ENCODE assay signal across 11 mouse cellular contexts in genomic region chr19:43613293-43614130, GRCm38 (mm10). TPM values are rescaled to one million over a fixed set of nuclear protein-coding genes. Genes with fewer than 3 reads are reported as not detected.
DNase-seq lines count a peak whose midpoint lies in the region; ATAC-seq lines count a peak whose summit lies in the region.
"Had no signal": no experiment of that assay in that cellular context is flagged by ENCODE, and none has a peak within 500 bp of the region (broad histone marks: within the 10 kb centered on the region; RNA-seq: fewer than 3 reads in every experiment).

No protein-coding gene starts in this region.

- peaks cover 15% of the 10 kb centered on the region; the same call in 1 of the 2 replicates for H3K4me1 ChIP-seq in kidney, embryonic 14.5 days (ENCODE audit: control insufficient read depth, insufficient read depth, low read length)
- H3K4me1 ChIP-seq in embryonic facial prominence, embryonic 13.5 days: peaks cover 39% of the 10 kb centered on the region
- H3K4me1 ChIP-seq in hindbrain, embryonic 14.5 days (replicated peaks; ENCODE audit: control insufficient read depth, insufficient read depth, low read length): peaks cover 7% of the 10 kb centered on the region; the same call in 1 of the 2 replicates
- peaks cover 7% of the 10 kb centered on the region; the same call in 1 of the 2 replicates for H3K4me1 ChIP-seq in midbrain, embryonic 16.5 days (ENCODE audit: control insufficient read depth, insufficient read depth, low read length)

- H3K4me3 ChIP-seq in kidney, embryonic 14.5 days (ENCODE audit: low read length): peak overlapping the region; percentile 31; the same call in 1 of the 2 replicates
- peak overlapping the region; percentile 39; the same call in 1 of the 2 replicates for H3K4me3 ChIP-seq in embryonic facial prominence, embryonic 13.5 days
- H3K4me3 ChIP-seq in hindbrain, embryonic 14.5 days (replicated peaks; ENCODE audit: low read length): no peak overlapping the region
- H3K4me3 ChIP-seq in midbrain, embryonic 16.5 days (ENCODE audit: low read depth, low read length): no peak overlapping the region

- 1% methylated on average over 26 of the region's 26 CpGs for WGBS in kidney, embryonic 14.5 days
- WGBS in embryonic facial prominence, embryonic 13.5 days: 3% methylated on average over 26 of the region's 26 CpGs
- 2% methylated on average over 26 of the region's 26 CpGs for WGBS in hindbrain, embryonic 14.5 days
- 3% methylated on average over 26 of the region's 26 CpGs for WGBS in midbrain, embryonic 16.5 days

- H3K27me3 ChIP-seq in kidney, embryonic 14.5 days (ENCODE audit: control insufficient read depth, insufficient read depth, low read length): peaks cover 92% of the 10 kb centered on the region
- peaks cover 98% of the 10 kb centered on the region for H3K27me3 ChIP-seq in embryonic facial prominence, embryonic 13.5 days
- H3K27me3 ChIP-seq in hindbrain, embryonic 14.5 days (ENCODE audit: control insufficient read depth, insufficient read depth, low read length): peaks cover 89% of the 10 kb centered on the region
- H3K27me3 ChIP-seq in midbrain, embryonic 16.5 days (ENCODE audit: control insufficient read depth, insufficient read depth, low read depth, low read length): peaks cover 43% of the 10 kb centered on the region

- no peak overlapping the region for H3K4me2 ChIP-seq in kidney, embryonic 14.5 days (replicated peaks; ENCODE audit: low read depth, low read length)
- H3K4me2 ChIP-seq in embryonic facial prominence, embryonic 13.5 days: no peak overlapping the region
- no peak overlapping the region for H3K4me2 ChIP-seq in hindbrain, embryonic 14.5 days (replicated peaks)
- H3K4me2 ChIP-seq in midbrain, embryonic 16.5 days (ENCODE audit: low read length): peak overlapping the region; percentile 49

- ATAC-seq in kidney, embryonic 14.5 days (ENCODE audit: low FRiP score, low TSS enrichment): no peak
- no peak for ATAC-seq in embryonic facial prominence, embryonic 13.5 days (ENCODE audit: insufficient number of reproducible peaks, insufficient read depth, low FRiP score, low TSS enrichment, low read depth)
- ATAC-seq in hindbrain, embryonic 14.5 days (ENCODE audit: low FRiP score): no peak
- no peak for ATAC-seq in midbrain, embryonic 16.5 days

- no peak for DNase-seq in kidney, postnatal 36 days
- peak; percentile 29 for DNase-seq in hindbrain, embryonic 14.5 days (ENCODE audit: low spot score)
- DNase-seq in thymus, postnatal 36 days: no peak
- DNase-seq in adrenal gland, postnatal 25 days: no peak
- no peak for DNase-seq in adrenal gland, adult 18-20 months (ENCODE audit: low spot score in 2 of 2)
- DNase-seq: kidney, adult 11 months had no signal

- no peaks in the 10 kb centered on the region for H3K36me3 ChIP-seq in kidney, embryonic 14.5 days (ENCODE audit: control insufficient read depth, insufficient read depth, low read length)
- no peaks in the 10 kb centered on the region for H3K36me3 ChIP-seq in embryonic facial prominence, embryonic 13.5 days
- no peaks in the 10 kb centered on the region for H3K36me3 ChIP-seq in hindbrain, embryonic 14.5 days (replicated peaks; ENCODE audit: control insufficient read depth, insufficient read depth)
- H3K36me3 ChIP-seq in midbrain, embryonic 16.5 days (ENCODE audit: control insufficient read depth, insufficient read depth, low read length): no peaks in the 10 kb centered on the region

- H3K9me3 ChIP-seq in kidney, embryonic 14.5 days (ENCODE audit: control insufficient read depth, low read length): no peaks in the 10 kb centered on the region
- H3K9me3 ChIP-seq in embryonic facial prominence, embryonic 13.5 days: no peaks in the 10 kb centered on the region; the same call in 1 of the 2 replicates
- H3K9me3 ChIP-seq in hindbrain, embryonic 14.5 days (ENCODE audit: control insufficient read depth, low read length): no peaks in the 10 kb centered on the region
- no peaks in the 10 kb centered on the region for H3K9me3 ChIP-seq in midbrain, embryonic 16.5 days (replicated peaks; ENCODE audit: control insufficient read depth, low read length, poor library complexity, severe bottlenecking)

- H3K9ac ChIP-seq in kidney, embryonic 14.5 days (ENCODE audit: low read depth, low read length): no peak overlapping the region
- no peak overlapping the region for H3K9ac ChIP-seq in embryonic facial prominence, embryonic 13.5 days
- no peak overlapping the region for H3K9ac ChIP-seq in hindbrain, embryonic 14.5 days
- H3K9ac ChIP-seq in midbrain, embryonic 16.5 days (ENCODE audit: low read depth, low read length): no peak overlapping the region
- H3K9ac ChIP-seq: liver, embryonic 14.5 days had no signal

- no peak overlapping the region for H3K27ac ChIP-seq in kidney, embryonic 14.5 days (ENCODE audit: low read depth, low read length)
- H3K27ac ChIP-seq in embryonic facial prominence, embryonic 13.5 days: no peak overlapping the region
- no peak overlapping the region for H3K27ac ChIP-seq in hindbrain, embryonic 14.5 days
- no peak overlapping the region for H3K27ac ChIP-seq in midbrain, embryonic 16.5 days (ENCODE audit: low read length)
- H3K27ac ChIP-seq: liver, embryonic 14.5 days had no signal

RNA-seq across cellular contexts. Expression of gene Nkx2-3, which starts 1.4 kb away (rescaled TPM):
- 0.14 TPM in 1 of 2 replicates, not detected in the other for polyA plus RNA-seq in kidney, embryonic 14.5 days (2014; fragmentation: Nextera tagmentation; extraction: Ambion mirVana)
- polyA plus RNA-seq in embryonic facial prominence, embryonic 13.5 days (2015; fragmentation: Nextera tagmentation; extraction: Ambion mirVana): 1.4 and 4.2 TPM in 2 replicates
- polyA plus RNA-seq in hindbrain, embryonic 14.5 days (2014; fragmentation: Nextera tagmentation; extraction: Ambion mirVana): not detected in 2 replicates
- 0.51 and 0.55 TPM in 2 replicates for polyA plus RNA-seq in midbrain, embryonic 16.5 days (2015; fragmentation: Nextera tagmentation; extraction: Ambion mirVana)
- not detected in 2 replicates for total RNA-seq in adrenal gland, postnatal 25 days (2021)
- total RNA-seq in adrenal gland, adult 18-20 months (2021): not detected
- total RNA-seq: layer of hippocampus, postnatal 14 days had no signal

Comparison
In these comparisons a context has a peak if more than half of its experiments do, and no peak if none do; other contexts are left out.
1. H3K4me3 ChIP-seq: peak in kidney, embryonic 14.5 days (single experiment) and embryonic facial prominence, embryonic 13.5 days (single experiment); none in hindbrain, embryonic 14.5 days (single experiment) and midbrain, embryonic 16.5 days (single experiment).